Mouse (Mus musculus): ENCODE results near the gene Cep63.
A peak's percentile ranks its signal among the peaks of the same experiment; 100 is the strongest.

The Cep63 gene

DNA sequence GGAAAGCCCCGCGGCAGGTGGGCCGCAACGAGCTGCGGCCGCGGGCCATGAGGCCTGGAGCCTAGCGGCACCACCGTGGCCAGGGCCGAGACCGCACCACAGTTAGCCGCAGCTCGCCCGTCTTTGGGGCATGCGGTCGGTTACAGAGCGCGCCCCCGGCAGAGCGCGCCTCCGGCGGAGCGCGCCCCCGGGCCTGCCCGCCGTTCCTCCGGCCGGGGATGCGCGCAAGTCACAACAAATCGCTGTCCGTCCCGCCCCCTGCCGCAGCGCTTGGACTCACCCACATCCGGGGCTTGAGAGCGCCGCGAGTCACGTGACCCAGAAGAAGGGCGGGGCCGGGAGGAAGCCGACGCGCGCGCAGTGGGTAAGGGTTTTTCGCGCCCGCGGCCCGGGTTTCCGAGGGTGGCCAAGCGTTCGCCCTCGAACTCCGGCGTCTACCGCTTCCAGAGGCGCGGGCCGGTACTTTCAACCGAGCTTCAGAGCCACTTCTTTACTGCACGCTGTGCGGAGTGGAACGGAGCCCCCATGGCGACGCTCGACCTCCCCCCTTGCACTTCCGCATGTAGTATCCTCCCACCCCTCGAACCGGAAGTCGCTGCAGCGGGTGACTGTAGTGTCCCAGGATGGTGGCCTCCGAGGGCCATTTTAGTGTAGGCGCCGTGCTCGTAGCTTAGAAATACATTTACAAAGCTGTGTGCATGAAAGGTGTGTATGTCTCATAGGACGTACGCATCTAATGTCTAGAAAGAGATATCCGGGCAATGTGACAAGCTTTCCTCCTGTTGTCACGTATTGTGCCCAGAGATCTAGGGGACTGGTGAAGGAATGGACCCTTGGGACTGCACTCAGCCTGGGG, at the start of gene Cep63, which contains the start of gene Anapc13:
Gene Cep63, minus strand, starts transcription at position 552 of the 856 bp plus-strand sequence.
Gene Anapc13, plus strand, starts transcription at position 314 of the 856 bp plus-strand sequence.
- DNase-seq: peak; percentile 98

DNA sequence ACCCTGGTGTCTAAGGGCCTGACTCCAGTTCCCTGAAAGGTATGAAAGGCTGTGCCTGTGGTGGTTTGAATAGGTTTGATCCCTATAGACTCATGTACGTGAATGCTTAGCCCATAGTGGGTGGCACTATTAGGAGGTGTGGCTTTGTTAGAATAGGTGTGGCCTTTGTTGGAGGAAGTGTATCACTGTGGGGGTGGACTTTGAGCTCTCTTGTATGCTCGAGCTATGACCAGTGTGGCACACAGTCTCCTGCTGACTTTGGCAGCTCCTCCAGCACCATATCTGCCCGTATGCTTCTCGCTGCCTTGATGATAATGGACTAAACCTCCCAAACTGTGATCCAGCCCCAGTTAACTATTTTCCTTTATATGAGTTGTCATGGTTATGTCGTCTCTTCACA, 49.6 kb upstream of the Cep63 start:
- no peak for DNase-seq

DNA sequence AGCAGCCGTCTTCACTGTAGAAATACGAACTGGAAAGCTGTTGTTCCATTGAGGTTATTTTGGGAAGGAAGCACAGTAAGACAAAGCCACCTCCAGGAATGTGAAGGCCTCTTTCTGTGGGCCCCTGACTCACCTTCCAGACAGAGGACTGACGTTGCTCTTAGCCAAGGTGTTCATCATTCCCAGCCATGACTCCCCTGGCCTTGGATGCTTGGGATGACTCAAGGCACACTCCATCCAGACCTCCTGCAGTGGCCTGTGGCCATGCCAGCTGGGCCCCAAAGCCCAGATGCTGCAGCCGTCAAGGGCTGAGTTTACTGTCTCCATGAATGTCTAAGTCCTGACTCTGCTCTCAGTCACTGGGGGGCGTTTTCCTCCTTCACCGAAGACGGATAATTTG, 47.0 kb upstream of the Cep63 start:
- DNase-seq: no peak

DNA sequence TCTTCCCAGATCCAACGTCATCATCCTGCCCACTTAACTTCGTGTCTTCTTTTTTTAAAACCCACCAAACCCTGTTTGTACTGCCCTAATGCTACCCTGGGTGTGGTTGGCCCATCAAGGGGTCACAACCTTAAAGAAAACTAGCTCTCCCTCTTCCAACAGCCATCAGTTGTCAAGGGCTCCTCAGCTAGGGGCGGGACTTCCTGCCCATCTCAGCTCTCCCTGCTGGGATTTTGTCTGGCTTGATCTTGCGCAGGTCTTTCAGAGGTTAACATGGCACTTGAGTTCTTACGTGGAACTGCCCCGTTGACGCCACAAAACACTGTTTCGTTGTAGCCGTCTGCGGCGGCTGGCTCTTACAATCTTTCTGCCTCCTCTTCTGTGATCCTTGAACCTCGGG, 42.6 kb upstream of the Cep63 start:
- no peak for DNase-seq

DNA sequence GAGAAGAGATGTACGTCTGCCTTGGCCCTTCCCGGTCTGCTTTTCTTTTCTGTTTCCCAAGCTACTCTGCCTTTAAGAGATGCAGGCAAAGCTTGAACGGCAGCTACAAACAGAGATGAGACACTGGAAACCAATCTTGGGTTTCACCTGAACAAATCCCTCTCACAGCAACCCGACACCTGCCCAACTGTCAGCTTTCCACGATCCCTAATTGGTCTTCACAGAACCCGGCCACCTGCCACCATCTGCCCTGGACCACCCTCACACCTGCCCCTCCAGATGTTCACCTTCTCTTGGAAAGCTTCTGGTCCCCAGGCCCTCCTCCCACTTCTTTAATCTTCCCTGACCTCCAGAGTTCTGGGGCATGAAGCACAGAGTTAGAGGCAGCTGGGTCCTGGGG, 41.8 kb upstream of the Cep63 start:
- DNase-seq: no peak

DNA sequence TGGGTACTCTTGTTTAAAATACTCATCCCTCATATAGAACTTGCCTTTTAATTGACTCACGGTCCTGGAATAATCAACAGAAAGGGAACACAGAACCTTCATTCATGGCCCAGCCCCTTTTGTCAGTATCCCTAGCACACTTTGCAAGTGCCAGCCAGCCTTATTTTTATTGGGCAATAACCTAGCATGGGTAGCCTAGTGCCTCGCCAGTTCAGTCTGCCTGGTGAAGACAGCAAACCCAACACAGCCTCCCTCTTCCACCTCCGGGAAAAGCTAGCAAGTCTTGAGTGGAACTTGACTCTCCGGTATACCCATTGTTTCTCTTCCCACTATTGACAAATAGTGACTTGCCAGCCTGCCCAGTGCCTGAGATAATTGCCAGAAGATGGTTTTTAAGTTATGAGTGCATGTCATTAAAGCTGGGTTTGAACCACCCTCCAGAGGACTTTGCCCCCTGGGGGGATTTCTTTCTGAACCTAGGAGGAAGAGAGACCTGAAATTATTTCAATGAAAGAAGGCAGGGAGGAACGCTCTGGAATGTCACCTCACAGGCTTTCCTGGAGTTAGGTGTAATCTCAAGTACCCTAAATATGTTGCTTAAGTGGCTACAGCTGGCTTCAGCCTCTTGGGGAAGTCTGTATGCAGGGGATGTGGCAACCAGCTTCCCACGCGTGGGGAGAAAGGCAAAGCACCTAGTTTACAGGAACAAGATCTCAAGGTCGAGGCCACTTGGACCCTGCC, 30.2 kb upstream of the Cep63 start:
- DNase-seq: no peak

DNA sequence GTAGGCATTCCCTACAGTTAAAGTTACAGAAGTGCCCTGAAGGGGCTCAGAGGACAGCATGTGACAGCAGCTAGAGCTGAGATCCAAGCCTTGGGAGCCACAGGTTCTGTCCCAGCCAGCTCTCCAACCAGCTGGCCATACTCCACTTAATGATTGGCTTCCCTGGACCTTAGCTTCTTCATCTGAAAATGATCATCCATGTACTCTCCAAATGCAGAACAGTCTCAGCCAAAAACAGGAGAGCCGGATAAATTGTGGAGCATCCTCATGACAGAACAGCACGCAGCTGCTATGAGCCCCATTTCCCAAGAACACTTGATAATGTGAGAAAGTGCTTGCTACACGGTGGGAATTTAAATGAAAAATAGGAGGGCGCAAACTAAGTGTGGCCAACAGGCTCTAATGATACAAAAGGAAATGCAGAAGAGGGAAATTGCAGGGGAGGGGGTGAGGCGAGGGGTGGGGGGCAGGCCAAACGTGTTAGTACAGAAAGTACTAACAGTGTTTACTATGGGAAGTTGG, 24.9 kb upstream of the Cep63 start:
- DNase-seq: no peak

DNA sequence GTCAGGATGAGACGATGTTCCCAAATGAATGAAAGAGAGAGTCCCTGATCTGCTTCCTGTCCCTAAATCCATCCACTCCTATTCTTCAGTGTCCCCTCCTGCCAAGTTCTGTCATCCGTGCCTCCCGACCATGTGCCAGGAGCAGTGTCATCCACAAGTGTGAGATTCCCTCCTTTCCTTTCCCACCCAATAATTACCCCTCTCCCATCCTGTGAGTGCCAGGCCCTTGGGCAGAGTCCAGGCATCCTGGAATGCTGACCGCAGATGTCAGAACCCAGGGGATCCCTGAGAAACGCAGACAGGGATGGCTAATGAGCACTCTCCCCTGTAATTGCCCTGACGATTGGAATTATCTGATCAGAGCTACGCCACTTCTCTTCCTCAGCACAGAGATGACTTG, 24.3 kb upstream of the Cep63 start:
- DNase-seq: no peak

DNA sequence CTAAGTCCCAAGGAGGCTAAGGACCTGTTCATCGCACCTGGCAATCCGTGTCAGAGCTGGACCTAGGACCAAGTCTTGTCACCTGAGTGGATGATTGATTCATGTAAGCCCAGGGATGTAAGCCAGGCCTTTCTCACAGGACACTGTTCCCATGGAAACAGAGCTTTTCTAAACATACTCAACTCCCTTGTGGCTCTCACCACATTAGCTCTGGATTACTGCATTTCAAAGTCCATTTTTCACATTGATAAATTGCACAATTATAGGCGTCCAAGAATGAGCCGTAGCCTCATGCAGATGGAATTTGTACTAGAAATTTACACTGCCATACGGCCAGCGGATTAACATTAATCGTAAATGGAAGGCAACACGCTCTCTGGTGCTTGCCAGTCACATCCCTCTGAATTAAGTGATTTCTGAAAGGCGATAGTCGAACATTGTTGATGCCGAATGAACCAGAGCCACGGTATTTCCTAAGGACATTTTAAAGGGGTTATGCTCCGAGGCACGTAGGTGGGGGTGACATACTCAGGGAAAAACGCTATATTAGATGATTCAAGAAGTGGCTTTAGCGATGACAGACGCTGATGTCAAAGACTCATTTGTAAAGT, 23.7 kb upstream of the Cep63 start:
- DNase-seq: no peak

DNA sequence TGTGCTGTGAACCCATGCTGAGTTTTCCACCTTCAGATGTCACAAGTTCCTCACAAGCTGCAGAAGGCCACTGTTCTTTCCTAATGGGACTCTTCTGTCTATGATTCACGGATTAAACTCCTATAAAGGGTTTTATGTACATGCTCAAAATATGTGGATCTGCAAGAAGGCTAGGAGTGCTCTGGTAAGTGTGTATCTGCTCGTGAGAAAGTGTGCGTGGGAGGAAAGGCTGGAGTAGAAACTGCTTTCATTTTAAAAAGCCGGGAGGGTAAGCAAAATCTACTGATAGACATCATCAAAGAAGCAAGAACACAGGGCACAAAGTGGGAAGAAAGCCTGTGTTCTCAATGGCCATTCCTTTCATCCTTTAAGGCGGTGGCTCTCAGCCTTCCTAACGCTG, 20.7 kb upstream of the Cep63 start:
- no peak for DNase-seq

DNA sequence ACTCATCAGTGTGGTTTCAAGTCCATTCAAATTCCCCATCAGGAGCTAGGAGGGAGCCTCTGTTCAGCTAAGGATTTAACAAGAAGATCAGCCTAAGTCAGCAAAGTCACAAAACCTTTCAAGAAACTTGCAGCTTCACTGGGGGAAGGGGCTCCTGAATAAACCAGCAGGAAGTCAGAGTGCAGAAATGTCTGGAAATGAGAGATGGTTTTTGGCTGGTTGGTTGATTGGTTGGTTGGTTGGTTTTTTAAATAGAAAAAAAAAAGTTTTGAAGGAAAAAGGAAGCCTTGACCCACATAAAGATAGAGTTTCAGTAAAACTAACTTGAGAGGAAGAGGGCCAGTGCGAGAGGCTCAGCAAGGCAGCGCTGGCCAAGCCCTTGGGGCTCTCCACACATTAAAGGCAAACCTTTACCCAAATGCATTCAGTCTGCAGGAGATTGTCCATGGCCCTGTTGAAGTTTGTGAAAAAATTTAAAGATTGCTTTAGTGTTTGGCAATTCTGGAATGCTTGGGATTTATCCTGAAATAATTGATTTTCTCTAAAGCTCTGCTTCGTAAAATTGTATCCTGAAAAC, 18.9 kb upstream of the Cep63 start:
- no peak for DNase-seq

DNA sequence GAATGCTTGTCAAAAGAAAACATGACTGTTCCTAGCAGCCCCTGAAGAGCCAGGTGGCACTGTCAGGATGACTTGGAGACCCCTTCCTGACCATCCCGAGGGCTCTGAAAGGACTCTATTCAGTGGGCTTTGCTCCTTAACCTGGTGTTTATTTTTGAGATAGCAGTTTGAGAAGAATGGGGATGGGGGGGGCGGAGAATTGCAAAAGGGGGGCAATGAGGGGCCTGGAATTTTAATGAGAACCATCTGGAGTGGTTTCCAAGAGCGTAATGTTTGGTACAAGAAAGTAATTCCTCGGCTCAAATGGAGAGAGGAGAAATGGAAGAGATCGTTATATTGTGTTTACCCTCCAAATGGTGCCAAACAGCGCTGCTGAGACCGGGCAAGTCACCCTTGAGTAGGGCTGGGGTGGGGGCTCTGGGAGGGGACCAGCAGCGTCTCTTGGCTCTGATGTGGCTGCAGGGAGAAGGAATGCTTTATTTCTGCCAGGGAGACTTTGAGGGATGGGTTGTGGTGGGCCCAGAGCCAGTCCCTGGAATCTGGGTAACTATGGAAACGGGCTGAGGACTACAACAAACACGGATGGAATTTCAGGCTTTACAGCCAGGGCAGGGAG, 17.3 kb upstream of the Cep63 start:
- DNase-seq: no peak

DNA sequence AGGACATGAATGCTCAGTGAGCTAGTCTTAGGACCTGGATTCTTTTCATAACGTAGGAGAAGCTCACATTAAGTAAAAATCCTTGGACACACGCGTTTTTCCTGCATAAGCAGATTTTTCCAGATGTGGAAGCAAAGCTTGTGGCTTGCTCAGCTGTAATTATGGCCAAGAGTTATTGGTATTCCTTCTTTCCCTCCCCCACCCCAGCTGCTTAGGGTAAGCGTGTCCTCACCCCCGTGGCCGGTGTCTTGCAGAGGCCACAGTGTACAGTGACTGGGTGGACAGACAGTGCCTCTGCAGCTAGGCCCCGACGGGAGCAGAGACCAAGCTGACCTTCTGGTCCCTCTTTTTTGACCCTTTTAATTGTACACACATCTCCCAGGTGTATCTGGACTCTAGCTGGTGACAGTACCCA, 16.7 kb upstream of the Cep63 start:
- DNase-seq: no peak

DNA sequence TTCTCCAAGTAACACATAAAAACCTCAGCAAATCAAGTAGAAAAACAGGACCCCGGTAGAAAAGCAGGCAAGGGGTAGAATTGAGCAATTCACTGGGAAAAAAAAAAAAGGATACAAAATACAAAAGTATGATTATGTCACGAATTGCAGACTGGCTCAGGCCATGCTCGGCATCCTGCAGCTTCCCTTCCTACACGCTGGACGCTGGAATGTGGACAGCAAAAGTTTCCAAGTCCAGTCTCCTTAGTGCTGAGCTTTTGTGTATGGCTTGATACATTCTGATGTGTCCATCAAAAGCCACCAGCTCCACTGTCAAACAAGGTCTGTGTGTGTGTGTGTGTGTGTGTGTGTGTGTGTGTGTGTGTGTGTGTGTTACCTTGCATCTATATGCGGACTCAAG, 15.2 kb upstream of the Cep63 start:
- DNase-seq: no peak

DNA sequence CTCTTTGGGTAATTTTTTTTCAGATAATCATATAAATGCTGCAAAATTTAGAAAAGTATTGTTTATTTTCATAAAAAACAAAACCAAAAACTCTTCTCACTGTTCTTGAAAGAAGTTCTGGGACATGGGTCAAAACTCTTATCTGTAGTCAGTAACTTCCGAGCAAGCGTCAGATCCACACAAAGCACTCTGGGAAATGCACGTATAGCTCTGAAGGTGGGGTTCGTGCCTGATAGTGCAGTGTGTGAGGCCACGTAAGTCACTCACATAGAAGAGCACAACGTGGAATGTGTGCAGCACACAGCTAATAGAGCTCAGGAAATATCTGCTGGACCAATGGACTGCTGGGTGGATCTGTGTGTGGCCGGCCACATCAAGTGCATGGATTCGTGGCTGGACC, 13.2 kb upstream of the Cep63 start:
- no peak for DNase-seq

DNA sequence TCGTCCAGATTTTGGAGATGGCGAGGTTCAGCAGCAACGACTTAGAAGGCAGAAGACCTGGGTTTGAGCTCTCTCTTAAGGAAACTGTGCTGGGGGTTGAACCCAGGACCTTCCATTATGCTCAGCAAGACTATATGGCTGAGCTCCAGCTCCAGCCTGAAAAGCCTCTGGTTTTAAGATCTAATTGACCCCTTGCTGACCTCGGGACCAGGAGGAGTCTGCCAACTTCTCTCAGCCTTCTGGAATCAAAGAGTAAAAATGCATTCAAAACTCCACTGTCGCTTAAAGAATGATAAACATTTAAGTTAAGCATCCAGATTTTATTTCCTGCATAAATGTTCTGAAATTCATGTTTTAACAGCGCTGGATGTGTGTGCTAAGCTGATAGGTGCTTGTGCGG, 12.6 kb upstream of the Cep63 start:
- DNase-seq: no peak

DNA sequence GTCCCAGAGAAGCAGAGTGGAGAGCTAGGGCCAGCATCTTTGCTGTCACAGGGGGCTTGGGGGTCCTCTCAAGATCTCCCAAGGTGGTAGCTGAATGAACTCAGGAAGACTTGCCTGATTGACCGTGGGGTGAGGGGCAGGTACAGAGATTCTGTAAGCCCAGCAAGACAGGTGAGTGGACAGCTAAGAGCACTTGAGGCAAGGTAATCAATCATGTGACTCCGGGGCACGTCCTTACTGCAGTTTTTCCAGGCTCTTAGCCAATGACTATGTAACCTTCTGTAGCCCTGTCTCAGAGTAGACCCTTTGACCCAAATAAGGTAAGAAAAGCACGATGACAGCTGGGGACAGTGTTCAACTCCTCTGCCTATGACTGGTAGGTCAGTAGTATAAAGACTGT, 10.8 kb upstream of the Cep63 start:
- DNase-seq: no peak

DNA sequence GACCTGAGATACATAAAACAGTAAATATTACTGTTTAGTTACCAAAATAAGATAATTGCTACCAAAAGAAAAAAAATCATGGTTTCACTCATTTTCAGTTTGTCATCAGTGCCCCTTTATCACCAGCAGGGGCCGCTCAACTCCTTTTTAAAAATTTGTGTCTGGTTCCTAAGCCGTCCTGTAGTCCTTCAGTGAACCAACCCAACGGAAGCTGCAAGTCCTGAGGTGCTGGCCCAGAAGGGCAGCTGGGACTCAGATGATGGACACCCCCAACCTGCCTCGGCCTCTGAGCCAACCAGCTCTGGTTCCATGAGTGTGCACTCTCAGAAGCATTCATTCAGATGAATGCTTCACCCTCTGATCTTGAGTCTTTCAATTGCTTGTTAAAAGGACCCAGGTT, 10.2 kb upstream of the Cep63 start:
- peak; percentile 44 for DNase-seq

DNA sequence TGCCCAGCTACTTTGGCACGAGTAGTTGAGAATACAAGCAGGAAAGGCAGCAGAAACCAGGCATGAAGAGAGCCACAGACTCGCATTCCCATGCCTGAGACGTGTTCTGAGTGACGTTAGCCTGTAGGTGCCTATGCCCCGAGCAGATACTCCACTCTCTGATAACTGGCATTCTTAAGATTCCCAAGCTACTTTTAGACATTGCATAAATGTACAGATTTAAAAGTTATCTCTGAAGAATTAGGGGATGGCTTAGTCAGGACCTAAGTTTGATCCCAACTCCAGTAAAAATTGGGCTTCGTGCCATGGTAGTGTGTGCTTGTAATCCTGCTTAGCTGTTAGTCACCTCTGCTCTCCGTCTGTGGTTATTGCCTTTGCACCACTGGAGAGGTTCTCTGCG, 8.1 kb upstream of the Cep63 start:
- no peak for DNase-seq

DNA sequence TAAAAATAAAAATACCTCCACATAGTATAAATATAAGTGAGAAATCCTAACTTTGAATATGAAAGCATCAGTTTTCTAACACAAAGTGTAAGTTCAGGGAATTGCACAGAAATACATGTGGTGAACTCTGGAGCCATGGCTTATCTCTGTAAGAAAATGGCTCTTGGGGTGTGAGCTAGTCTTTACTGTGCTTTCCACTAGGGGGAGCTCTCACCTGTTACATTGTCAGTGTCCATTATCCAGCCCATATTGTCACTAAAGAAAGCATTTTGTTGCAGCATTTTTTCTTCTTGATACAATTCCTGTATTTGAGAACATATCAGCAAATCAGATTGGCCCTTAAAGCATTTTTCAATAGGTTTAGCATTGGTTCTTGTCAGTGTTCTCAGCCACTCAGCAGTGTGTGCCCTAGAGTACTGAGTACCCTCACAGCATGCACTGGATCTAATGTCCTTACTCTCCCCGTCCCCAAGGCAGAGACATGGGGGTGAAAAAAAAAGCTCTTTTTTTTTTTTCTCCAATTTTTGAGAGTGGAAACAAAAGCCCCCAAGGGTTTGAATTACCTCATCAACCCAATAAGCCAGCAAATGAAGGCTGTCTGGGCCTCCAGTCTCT, 6.7 kb upstream of the Cep63 start:
- no peak for DNase-seq

DNA sequence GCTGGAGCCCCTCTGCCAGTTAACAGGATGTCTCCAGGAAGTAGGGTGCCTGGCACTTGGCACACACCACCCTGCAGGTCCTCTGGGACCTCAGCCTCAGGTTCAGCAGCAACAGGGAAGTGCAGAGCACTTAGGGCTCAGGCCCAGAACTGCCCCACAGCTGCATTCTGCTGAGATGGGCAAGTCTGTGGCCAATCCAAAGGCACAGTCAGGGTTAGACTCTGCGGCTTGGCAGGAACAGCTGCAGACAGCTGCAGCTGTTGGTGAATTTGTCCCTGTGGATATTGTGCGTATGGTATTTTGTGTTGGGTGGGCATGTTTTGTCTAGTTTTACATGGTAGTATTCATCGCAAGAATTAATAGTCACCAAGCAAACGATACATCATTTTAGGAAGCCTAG, 5.8 kb upstream of the Cep63 start:
- DNase-seq: no peak

DNA sequence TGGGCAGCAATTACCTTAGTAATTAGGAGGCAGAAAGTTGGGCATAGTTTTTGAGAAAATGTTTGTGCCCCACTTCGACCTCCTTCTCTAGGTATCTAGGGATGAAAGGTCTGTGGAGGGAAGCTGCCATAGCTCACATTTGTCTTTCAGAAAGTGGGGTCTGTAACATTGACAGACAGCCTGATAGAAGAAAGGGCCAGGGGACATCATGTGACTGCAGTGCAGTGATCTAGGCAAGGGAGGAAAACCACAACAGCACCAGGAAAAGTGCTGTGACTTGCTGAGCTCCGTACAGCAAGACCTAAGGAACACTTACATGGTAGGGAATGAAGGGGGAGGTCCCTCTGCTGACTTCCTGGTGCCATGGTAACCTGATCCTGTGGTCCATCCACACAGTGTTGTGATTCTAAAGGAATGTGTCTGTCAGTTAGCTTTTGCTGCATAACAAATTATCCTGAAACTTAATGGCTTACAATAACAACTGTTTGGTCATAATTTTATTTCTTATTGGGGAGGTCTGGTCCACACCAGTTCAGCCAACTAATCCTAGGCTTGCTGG, 5.3 kb upstream of the Cep63 start:
- no peak for DNase-seq

All from cerebellum, adult 11-12 months (tissue).